Mouse (Mus musculus): ENCODE results near the gene Wdr4. TPM values are rescaled to one million over a fixed set of nuclear protein-coding genes. Genes with fewer than 3 reads are reported as not detected.

Wdr4 gene
- total RNA-seq, 2 experiments from 2014 or later: 17.6 to 18.4 TPM

DNA sequence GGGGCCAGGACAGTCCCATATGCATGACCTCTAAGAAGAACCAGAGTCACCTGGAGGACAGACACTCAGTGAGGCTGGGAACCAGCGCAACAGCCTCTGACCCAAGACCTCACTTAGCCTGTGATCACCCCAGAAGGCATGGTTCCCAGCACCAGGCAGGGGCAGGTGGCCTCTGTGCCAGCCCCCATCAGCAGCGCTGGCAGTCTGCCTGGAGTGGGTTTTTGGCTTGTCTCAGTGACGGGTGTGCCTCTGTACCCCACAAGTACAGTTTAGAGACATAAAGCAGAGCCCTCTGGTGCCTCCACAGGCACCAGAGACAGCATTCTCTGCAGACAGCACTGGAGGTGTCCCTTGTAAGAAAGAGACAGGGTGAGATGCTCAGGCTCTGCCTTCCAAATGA lies 69.6 kb downstream of the Wdr4 start:
- no peak for DNase-seq (ENCODE audit: low spot score in 2 of 2)

DNA sequence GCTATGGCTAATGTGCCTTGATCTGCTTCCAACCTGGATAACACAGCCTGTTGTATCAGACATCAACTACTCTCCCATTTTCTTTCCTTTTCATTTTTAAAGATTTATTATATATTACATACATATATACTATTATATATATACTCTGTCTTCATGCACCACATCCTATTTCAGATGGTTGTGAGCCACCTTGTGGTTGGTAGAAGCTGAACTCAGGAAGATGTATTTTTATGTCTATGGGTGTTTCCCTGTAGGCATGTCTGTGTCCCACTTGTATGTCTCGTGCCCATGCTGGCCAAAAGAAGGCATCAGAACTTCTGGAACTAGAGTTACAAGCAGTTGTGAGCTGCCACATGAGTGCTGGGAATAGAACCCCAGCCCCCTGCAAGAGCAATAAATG lies 71.3 kb downstream of the Wdr4 start:
- DNase-seq (ENCODE audit: low spot score in 2 of 2): no peak

GRCm38 (mm10) chr17:31447766-31448165 lies 72.0 kb downstream of the Wdr4 start:
- no peak for DNase-seq (ENCODE audit: low spot score in 2 of 2)

GRCm38 (mm10) chr17:31445061-31445731 lies 74.6 kb downstream of the Wdr4 start:
- DNase-seq (ENCODE audit: low spot score in 2 of 2): no peak

Small RNA genes lying within 50 kb of the gene (microRNA-seq; reads per million reads assigned to microRNA genes)
- gene Gm24970 (ENCODE audit: borderline number of aligned reads in 2 of 2): 0 to 0.47 reads per million in 2 experiments

Other genes with a start within 250 kb of the Wdr4 start
- gene Rsph1, start 242.6 kb downstream of the Wdr4 start, total RNA-seq (2021): 1 to 10 TPM; 5.7 to 7.2 TPM
- 10 to 100 TPM in 1 of 2 experiments, 1 to 10 TPM in 1; 8.9 to 10.4 TPM for gene Slc37a1, start 233.2 kb downstream of the Wdr4 start, total RNA-seq (2021)
- 1 to 10 TPM; 1.9 to 2.6 TPM for gene Pde9a, start 133.8 kb downstream of the Wdr4 start, total RNA-seq (2021)
- gene Ndufv3, start 135 bp upstream of the Wdr4 start, total RNA-seq (2021): 100 to 1,000 TPM; 450 to 534 TPM
- gene Pknox1, start 44.8 kb upstream of the Wdr4 start, total RNA-seq (2021): 10 to 100 TPM; 19.0 to 23.0 TPM
- gene Cbs, start 117.3 kb upstream of the Wdr4 start, total RNA-seq (2021): 1 to 10 TPM; 3.0 to 7.7 TPM
- 100 to 1,000 TPM; 147 to 149 TPM for gene U2af1, start 138.9 kb upstream of the Wdr4 start, total RNA-seq (2021)
- not detected for gene Cryaa, start 157.8 kb upstream of the Wdr4 start, total RNA-seq (2021)

Data from adrenal gland, adult 18-20 months (tissue).